Comparison of ENCODE assay signal across 8 mouse cellular contexts in the genomic region with DNA sequence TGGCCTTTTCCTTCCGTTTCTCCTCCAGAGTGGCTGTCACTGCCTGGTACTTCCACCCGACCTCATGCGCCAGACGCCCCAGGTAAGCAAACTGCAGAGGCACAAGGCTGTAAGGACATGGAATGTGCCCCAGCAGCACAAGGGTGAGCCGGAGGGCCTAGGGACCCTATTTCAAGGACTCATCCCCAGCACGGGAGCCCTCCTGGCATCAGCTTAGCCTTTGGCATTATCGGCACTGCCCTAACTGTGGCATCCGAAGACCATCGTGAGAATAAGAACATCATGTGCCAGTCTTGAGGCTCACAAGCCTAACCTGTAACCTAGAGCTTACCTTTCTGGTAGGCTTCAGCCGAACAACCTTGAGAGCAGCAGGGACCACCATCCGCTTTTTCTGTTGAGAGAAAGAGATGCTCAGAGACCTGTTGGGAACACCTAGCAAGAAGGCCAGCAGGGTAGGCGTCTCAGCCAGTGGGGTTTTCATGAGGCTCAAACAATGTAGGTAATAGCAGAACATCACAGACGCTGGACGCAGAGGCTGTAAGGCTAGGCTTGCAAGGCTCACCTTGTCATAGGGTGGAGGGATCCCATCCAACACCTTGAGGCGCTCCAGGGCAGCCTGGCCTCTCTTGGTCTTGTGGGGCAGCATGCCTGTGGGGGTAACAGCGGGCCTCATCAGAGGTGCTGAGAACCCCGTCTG. TPM values are rescaled to one million over a fixed set of nuclear protein-coding genes. Genes with fewer than 3 reads are reported as not detected.
A peak's percentile ranks its signal among the peaks of the same experiment; 100 is the strongest.
DNase-seq lines count a peak whose midpoint lies in the region; ATAC-seq lines count a peak whose summit lies in the region.

No protein-coding gene starts in this region.

- H3K9me3 ChIP-seq in heart, embryonic 14.5 days (ENCODE audit: control insufficient read depth, low read length), result no peaks in the 10 kb centered on the region
- H3K9me3 ChIP-seq in hindbrain, embryonic 16.5 days (ENCODE audit: control insufficient read depth, low read length), result no peaks in the 10 kb centered on the region
- no peaks in the 10 kb centered on the region for H3K9me3 ChIP-seq in midbrain, embryonic 15.5 days

- H3K9ac ChIP-seq in heart, embryonic 14.5 days (ENCODE audit: low read length), result peak overlapping the region; percentile 99
- peak overlapping the region; percentile 13; the same call in 1 of the 2 replicates for H3K9ac ChIP-seq in hindbrain, embryonic 16.5 days (ENCODE audit: low read depth, low read length)
- H3K9ac ChIP-seq in midbrain, embryonic 15.5 days, result peak overlapping the region; percentile 92

- no peak for DNase-seq in heart, postnatal 25 days (ENCODE audit: low spot score)
- DNase-seq in ZHBTc4 (ENCODE audit: low read depth, low spot score), result peak; percentile 44
- DNase-seq in left cerebral cortex, postnatal 36 days (ENCODE audit: low spot score in 2 of 2), result no peak
- no peak for DNase-seq in retina, embryonic 14.5 days (ENCODE audit: low spot score)

- peaks cover 49% of the 10 kb centered on the region for H3K36me3 ChIP-seq in heart, embryonic 14.5 days (ENCODE audit: control insufficient read depth, insufficient read depth, low read length)
- peaks cover 36% of the 10 kb centered on the region for H3K36me3 ChIP-seq in hindbrain, embryonic 16.5 days (ENCODE audit: control insufficient read depth, insufficient read depth, low read length)
- H3K36me3 ChIP-seq in midbrain, embryonic 15.5 days (replicated peaks), result peaks cover 32% of the 10 kb centered on the region

- H3K4me2 ChIP-seq in heart, embryonic 14.5 days (ENCODE audit: low read length), result peak overlapping the region; percentile 92
- H3K4me2 ChIP-seq in hindbrain, embryonic 16.5 days (ENCODE audit: low read length), result peak overlapping the region; percentile 83
- peak overlapping the region; percentile 83 for H3K4me2 ChIP-seq in midbrain, embryonic 15.5 days

- peaks cover 24 to 40% of the 10 kb centered on the region in 2 experiments for H3K4me1 ChIP-seq in heart, embryonic 14.5 days (ENCODE audit: control insufficient read depth in 2 of 2, insufficient read depth in 2 of 2, low read length in 2 of 2)
- peaks cover 39% of the 10 kb centered on the region for H3K4me1 ChIP-seq in hindbrain, embryonic 16.5 days (ENCODE audit: control insufficient read depth, insufficient read depth, low read depth, low read length)
- H3K4me1 ChIP-seq in midbrain, embryonic 15.5 days, result peaks cover 54% of the 10 kb centered on the region

- ATAC-seq in heart, embryonic 14.5 days (ENCODE audit: insufficient number of reproducible peaks, insufficient read depth, low FRiP score, low read depth), result no peak
- ATAC-seq in hindbrain, embryonic 16.5 days, result no peak
- no peak for ATAC-seq in midbrain, embryonic 15.5 days (replicated peaks)
- no peak for ATAC-seq in cerebellum, adult (ENCODE audit: insufficient number of reproducible peaks, low FRiP score, low TSS enrichment)

- WGBS in heart, embryonic 14.5 days, result 74% methylated on average over 17 of the region's 17 CpGs
- WGBS in hindbrain, embryonic 16.5 days, result 81% methylated on average over 17 of the region's 17 CpGs
- 82% methylated on average over 17 of the region's 17 CpGs for WGBS in midbrain, embryonic 15.5 days

- H3K27ac ChIP-seq in heart, embryonic 14.5 days (replicated peaks in 1 of 2; ENCODE audit: control insufficient read depth in 1 of 2, insufficient read depth in 1 of 2, low read depth in 2 of 2, low read length in 2 of 2), result peak overlapping the region; percentile 84 to 91; a peak in 3 of 4 replicates
- peak overlapping the region; percentile 18; the same call in 1 of the 2 replicates for H3K27ac ChIP-seq in hindbrain, embryonic 16.5 days (ENCODE audit: low read depth, low read length)
- H3K27ac ChIP-seq in midbrain, embryonic 15.5 days, result peak overlapping the region; percentile 27

- peak overlapping the region; percentile 65 to 93 for H3K4me3 ChIP-seq in heart, embryonic 14.5 days (ENCODE audit: control insufficient read depth in 1 of 2, insufficient read depth in 1 of 2, low read depth in 1 of 2, low read length in 2 of 2)
- no peak overlapping the region for H3K4me3 ChIP-seq in hindbrain, embryonic 16.5 days (ENCODE audit: low read length)
- H3K4me3 ChIP-seq in midbrain, embryonic 15.5 days, result no peak overlapping the region

- no peaks in the 10 kb centered on the region for H3K27me3 ChIP-seq in heart, embryonic 14.5 days (ENCODE audit: control insufficient read depth, insufficient read depth, low read length)
- no peaks in the 10 kb centered on the region for H3K27me3 ChIP-seq in hindbrain, embryonic 16.5 days (replicated peaks; ENCODE audit: control insufficient read depth, insufficient read depth, low read length)
- no peaks in the 10 kb centered on the region for H3K27me3 ChIP-seq in midbrain, embryonic 15.5 days (replicated peaks)

- intact Hi-C loops in heart, postnatal 25 days (cut with DNase I), result loop anchor here (5.0 kb wide), 1 partner anchor 139 kb away; a partner anchor contains a TSS
- intact Hi-C loops in left cerebral cortex, postnatal 36 days (cut with DNase I), result no loop called here

RNA-seq across cellular contexts. Expression of a gene that starts 2.1 kb away (rescaled TPM):
- 1,053 and 1,103 TPM in 2 replicates for polyA plus RNA-seq in heart, embryonic 14.5 days (2014; fragmentation: Nextera tagmentation; extraction: Ambion mirVana)
- total RNA-seq in heart, postnatal 25 days (2021), result 100 to 1,000 TPM; 517 to 569 TPM
- 698 and 709 TPM in 2 replicates for polyA plus RNA-seq in hindbrain, embryonic 16.5 days (2015; fragmentation: Nextera tagmentation; extraction: Ambion mirVana)
- 742 and 762 TPM in 2 replicates for polyA plus RNA-seq in midbrain, embryonic 15.5 days (2015; fragmentation: Nextera tagmentation; extraction: Ambion mirVana)
- total RNA-seq in left cerebral cortex, postnatal 36 days (2021), result 100 to 1,000 TPM; 405 to 466 TPM

RNA-seq across cellular contexts. Expression of a gene that starts 2.3 kb away (rescaled TPM):
- 878 and 918 TPM in 2 replicates for polyA plus RNA-seq in heart, embryonic 14.5 days (2014; fragmentation: Nextera tagmentation; extraction: Ambion mirVana)
- total RNA-seq in heart, postnatal 25 days (2021), result 100 to 1,000 TPM; 613 to 620 TPM
- polyA plus RNA-seq in hindbrain, embryonic 16.5 days (2015; fragmentation: Nextera tagmentation; extraction: Ambion mirVana), result 587 and 622 TPM in 2 replicates
- 582 and 606 TPM in 2 replicates for polyA plus RNA-seq in midbrain, embryonic 15.5 days (2015; fragmentation: Nextera tagmentation; extraction: Ambion mirVana)
- total RNA-seq in left cerebral cortex, postnatal 36 days (2021), result 100 to 1,000 TPM; 614 to 796 TPM

RNA-seq across cellular contexts. Expression of a gene that starts 9.7 kb away (rescaled TPM):
- polyA plus RNA-seq in heart, embryonic 14.5 days (2014; fragmentation: Nextera tagmentation; extraction: Ambion mirVana), result 0.34 and 0.58 TPM in 2 replicates
- not detected for total RNA-seq in heart, postnatal 25 days (2021)
- polyA plus RNA-seq in hindbrain, embryonic 16.5 days (2015; fragmentation: Nextera tagmentation; extraction: Ambion mirVana), result 0.16 and 0.37 TPM in 2 replicates
- polyA plus RNA-seq in midbrain, embryonic 15.5 days (2015; fragmentation: Nextera tagmentation; extraction: Ambion mirVana), result not detected in 2 replicates
- total RNA-seq in left cerebral cortex, postnatal 36 days (2021), result not detected

RNA-seq across cellular contexts. Expression of a gene that starts 9.9 kb away (rescaled TPM):
- 1.3 and 1.4 TPM in 2 replicates for polyA plus RNA-seq in heart, embryonic 14.5 days (2014; fragmentation: Nextera tagmentation; extraction: Ambion mirVana)
- 10 to 100 TPM in 1 of 2 experiments, 1 to 10 TPM in 1; 5.3 to 15.0 TPM for total RNA-seq in heart, postnatal 25 days (2021)
- polyA plus RNA-seq in hindbrain, embryonic 16.5 days (2015; fragmentation: Nextera tagmentation; extraction: Ambion mirVana), result 2.0 and 2.8 TPM in 2 replicates
- 2.1 and 2.3 TPM in 2 replicates for polyA plus RNA-seq in midbrain, embryonic 15.5 days (2015; fragmentation: Nextera tagmentation; extraction: Ambion mirVana)
- total RNA-seq in left cerebral cortex, postnatal 36 days (2021), result 1 to 10 TPM; 3.7 to 6.1 TPM

RNA-seq across cellular contexts. Expression of a gene that starts 22.6 kb away (rescaled TPM):
- 50.5 and 53.8 TPM in 2 replicates for polyA plus RNA-seq in heart, embryonic 14.5 days (2014; fragmentation: Nextera tagmentation; extraction: Ambion mirVana)
- 10 to 100 TPM; 66.1 to 71.7 TPM for total RNA-seq in heart, postnatal 25 days (2021)
- 34.1 and 40.2 TPM in 2 replicates for polyA plus RNA-seq in hindbrain, embryonic 16.5 days (2015; fragmentation: Nextera tagmentation; extraction: Ambion mirVana)
- 32.0 and 36.8 TPM in 2 replicates for polyA plus RNA-seq in midbrain, embryonic 15.5 days (2015; fragmentation: Nextera tagmentation; extraction: Ambion mirVana)
- 10 to 100 TPM; 22.3 to 22.7 TPM for total RNA-seq in left cerebral cortex, postnatal 36 days (2021)

Comparison
In these comparisons a context has a peak if more than half of its experiments do, and no peak if none do; other contexts are left out.
1. H3K27ac ChIP-seq: peak in every context shown above with its lines; median percentile 88 in heart, embryonic 14.5 days; 27 in midbrain, embryonic 15.5 days; 18 in hindbrain, embryonic 16.5 days.
2. H3K4me3 ChIP-seq: peak in heart, embryonic 14.5 days (2 of 2); none in hindbrain, embryonic 16.5 days (single experiment) and midbrain, embryonic 15.5 days (single experiment).
3. H3K9ac ChIP-seq: peak in every context shown above with its lines; median percentile 99 in heart, embryonic 14.5 days; 92 in midbrain, embryonic 15.5 days; 13 in hindbrain, embryonic 16.5 days.
4. Peak in every context shown above with its lines, with median percentiles within 50 percentile points of each other: H3K4me2 ChIP-seq.